Mouse (Mus musculus) CH12.LX (cell line): ENCODE data around the gene Gm28539.
"Not testable (repeated sequence)": the region's sequence is repeated elsewhere in the genome, so short reads cannot be mapped to it uniquely, and the experiment has no call there.

ENCODE experiments used
- CTCF ChIP-seq, 2 experiments: IDR thresholded peaks in 1 of 2; conservative IDR thresholded peaks in 1 of 2; 2 replicates each; pipeline ENCODE4 v1.5.1; 2011 to 2012; ENCODE audit warnings: low read depth in 2 of 2, low read length in 2 of 2, improper control_type of control experiment in 1 of 2, inconsistent platforms in 1 of 2, mild to moderate bottlenecking in 1 of 2, moderate library complexity in 1 of 2
- E2F4 ChIP-seq: IDR thresholded peaks from 2 replicates; pipeline ENCODE4 v1.6.1; 2011; ENCODE audit warnings: low read depth, low read length, improper control_type of control experiment; ENCODE audit not compliant: insufficient replicate concordance
- EP300 ChIP-seq: IDR thresholded peaks from 2 replicates; pipeline ENCODE4 v1.6.1; 2011; ENCODE audit warnings: low read length, improper control_type of control experiment
- IRF4 ChIP-seq: IDR thresholded peaks from 2 replicates; pipeline ENCODE4 v1.6.1; 2014; ENCODE audit warnings: low read depth, mild to moderate bottlenecking, inconsistent platforms, low read length, improper control_type of control experiment
- POLR2A ChIP-seq: IDR thresholded peaks from 2 replicates; pipeline ENCODE4 v1.6.1; 2011; ENCODE audit warnings: low read depth, mild to moderate bottlenecking, improper control_type of control experiment, low read length
- SIN3A ChIP-seq: IDR thresholded peaks from 2 replicates; pipeline ENCODE4 v1.6.1; 2012; ENCODE audit warnings: low read length, improper control_type of control experiment, inconsistent platforms
- ZC3H11A ChIP-seq: IDR thresholded peaks from 2 replicates; pipeline ENCODE4 v1.6.1; 2012; ENCODE audit warnings: low read depth, mild to moderate bottlenecking, inconsistent platforms, low read length, improper control_type of control experiment

DNA sequence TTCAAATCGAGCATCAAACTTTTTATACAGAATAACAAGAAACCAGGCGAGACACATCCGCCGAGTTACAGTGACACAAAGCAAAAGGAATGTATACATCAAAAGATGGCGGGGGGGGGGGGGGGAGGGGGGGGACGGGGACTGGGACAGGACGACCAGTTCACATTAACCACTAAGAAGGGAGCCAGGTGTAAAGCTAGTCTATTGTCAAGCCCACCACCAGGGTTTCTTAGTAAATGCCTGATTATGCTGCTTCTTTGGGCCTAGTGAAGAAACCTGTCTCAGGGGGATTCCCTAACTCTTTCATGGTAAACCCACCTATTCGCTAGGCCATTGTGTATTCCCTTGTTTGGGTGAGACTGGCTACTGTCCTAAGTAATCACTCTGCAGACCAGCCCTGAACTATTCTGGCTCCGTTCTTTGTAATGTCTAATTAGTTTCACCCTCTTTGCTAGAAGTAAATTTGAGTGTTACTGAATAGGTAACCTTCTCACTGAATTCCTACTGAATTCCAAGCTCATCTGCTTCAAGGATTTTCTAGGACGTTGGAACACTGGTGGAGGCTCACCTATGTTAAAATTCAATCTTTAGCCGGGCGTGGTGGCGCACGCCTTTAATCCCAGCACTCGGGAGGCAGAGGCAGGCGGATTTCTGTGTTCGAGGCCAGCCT lies 13.3 kb downstream of the Gm28539 start:
- not testable (repeated sequence) for TF ChIP-seq POLR2A; SIN3A; EP300; E2F4; IRF4; CTCF (conservative IDR thresholded peaks at IDR 0.05 in 1 of 2, IDR thresholded peaks at IDR 0.05 in 1 of 2; ENCODE audit: low read depth in 2 of 2, low read length in 2 of 2); ZC3H11A
